Mouse (Mus musculus): ENCODE data around the gene Elmod3.

Gene Elmod3

DNA sequence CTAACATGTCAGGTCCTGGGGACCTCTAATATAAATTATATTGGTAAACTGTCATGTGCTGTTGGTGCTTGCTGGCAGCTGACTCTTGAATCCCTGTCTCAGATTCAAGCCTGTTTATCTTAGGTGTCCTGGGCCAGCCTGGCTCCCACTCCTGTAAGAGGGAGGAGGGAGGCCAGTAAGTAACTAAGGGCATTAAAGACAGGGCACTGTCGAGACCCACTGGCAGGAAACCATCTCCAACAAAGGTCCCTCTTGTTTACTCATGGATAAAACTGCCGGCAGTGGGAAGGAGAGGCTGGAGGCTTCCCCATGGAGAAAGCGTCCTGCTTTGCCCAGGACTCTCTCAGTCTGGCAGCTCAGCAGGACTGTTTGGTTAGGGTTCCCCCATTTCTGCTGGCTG, 26.4 kb downstream of the Elmod3 start:
- no peak for DNase-seq (ENCODE audit: extremely low spot score, low read depth, low spot score)

DNA sequence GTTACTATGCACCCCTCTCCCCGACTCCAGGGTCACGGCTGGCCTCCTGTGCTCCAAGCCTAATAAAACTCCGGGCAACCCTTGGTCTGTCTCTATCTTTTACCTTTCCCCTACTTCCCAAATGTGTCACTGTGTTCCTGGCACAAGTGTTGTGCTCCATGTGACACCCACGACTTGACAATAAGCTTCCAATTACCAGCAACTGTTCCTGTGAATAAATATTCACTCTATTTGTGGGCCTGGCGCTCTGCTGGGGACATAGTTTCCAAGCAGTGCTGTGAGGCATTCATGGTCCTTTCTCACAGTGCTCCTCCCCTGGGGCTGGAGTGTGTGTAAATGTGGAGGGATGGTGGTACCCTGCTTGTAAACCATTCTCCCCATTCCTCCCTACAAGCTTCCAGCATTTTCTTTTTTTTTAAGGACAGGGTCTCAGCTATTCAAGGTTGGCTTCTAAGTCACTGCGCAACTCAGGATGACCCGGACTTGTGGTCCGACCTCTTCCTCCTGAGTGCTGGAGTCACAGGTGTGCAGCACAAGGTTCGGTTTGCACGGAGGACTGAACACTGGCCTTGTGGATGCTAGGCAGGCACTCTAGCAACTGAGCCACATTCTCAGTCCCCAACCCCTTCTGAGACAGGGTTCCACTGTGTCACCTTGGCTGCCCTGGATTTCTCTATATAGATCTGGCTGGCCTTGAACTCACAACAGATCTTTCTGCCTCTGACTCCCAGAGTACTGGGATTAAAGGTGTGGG, 27.4 kb downstream of the Elmod3 start:
- DNase-seq (ENCODE audit: extremely low spot score, low read depth, low spot score) = no peak

DNA sequence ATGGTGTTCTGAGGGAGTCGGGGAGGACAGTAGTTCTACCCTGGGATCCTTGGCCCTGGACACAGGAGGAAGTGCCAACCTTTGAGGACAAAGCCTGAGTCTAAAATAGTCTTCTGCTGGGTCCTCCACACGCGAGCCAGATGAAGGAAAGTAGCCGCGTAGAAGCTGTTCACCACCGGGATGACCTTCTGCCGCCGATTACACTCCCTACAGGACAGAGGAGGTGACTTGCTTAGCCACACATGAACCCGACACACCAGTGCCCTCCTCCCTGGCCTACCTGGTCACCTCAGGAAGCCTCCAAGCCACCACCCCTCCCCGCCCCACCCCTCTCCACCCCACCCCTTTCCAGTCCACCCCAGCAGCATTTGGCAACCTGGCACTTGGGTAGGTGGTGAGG, 29.5 kb downstream of the Elmod3 start:
- no peak for DNase-seq (ENCODE audit: extremely low spot score, low read depth, low spot score)

DNA sequence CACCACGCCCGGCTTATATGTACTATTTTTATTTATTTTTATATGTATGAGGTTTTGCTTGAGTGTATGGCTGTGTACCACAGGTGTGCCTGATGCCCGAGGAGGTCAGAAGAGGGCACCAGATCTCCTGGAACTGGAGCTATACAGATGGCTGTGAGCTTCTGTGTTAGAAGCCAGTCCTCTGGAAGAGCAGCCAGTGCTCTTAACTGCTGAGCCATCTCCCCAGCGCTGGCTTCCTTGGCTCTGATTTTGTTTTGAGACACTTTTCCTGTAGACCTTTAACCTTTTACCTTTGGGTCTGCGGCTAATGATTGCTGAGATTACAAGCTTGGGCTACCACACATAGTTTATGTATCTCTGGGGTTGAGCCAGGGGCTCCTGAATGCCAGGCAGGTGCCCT, 30.7 kb downstream of the Elmod3 start:
- DNase-seq (ENCODE audit: extremely low spot score, low read depth, low spot score) = no peak

DNA sequence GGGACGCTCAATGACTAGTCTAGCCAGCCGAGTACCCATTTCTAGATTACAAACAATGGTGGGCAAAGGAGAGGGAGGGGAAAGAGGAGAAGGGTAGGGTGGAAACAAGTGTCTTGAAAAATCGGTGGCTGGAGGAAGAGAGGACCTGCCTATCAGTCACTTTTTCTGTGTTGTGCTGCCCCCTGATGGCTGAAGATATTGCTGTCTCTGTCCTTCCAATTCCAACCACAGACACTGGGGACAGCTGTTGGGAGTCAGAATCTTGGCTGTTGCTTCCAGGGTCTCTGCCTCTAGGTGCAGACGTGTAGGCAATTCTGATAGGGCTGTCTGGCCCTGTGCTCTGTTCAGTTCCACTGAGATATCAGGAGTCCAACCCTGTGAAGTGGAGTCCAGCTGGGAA, 32.2 kb downstream of the Elmod3 start:
- DNase-seq (ENCODE audit: extremely low spot score, low read depth, low spot score) = peak; percentile 63

DNA sequence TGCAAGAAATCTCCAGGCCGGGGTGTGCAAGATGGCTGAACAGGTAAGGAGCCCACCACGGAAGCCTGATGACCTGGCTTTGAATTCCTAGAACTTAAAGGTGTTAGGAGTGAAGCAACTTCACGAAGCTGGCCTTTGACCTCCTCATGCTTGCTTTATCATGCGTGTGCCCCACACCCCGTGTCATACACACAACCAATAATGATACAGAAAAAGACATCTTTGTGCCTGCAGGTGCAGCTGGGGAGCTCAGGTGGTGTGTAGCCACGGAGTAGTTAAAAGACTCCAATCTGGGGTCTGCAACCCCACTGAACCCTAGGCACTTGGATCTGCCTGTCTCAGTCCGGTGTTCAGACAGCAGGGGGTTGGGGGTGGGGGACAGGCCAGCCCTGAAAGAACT, 32.7 kb downstream of the Elmod3 start:
- no peak for DNase-seq (ENCODE audit: extremely low spot score, low read depth, low spot score)

DNA sequence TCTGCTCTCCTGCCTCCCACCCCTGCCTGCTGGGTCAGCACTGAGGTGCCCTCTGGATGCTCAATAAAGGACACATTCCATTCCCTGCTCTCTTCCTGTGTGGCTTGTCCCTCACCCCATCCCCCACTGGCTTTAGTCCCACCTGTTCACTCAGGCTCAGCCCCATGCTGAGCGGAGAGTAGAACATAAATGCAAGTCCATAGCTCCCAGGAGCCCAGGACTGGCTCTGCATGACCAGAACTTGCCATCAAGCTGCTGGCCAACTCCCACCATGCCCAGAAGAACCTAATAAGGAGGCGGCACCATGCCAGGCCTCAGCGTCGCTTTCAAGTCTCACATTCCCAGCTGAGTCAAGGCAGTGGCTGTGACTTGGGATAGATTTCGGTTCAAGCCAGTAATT, 35.3 kb downstream of the Elmod3 start:
- DNase-seq (ENCODE audit: extremely low spot score, low read depth, low spot score) = no peak

DNA sequence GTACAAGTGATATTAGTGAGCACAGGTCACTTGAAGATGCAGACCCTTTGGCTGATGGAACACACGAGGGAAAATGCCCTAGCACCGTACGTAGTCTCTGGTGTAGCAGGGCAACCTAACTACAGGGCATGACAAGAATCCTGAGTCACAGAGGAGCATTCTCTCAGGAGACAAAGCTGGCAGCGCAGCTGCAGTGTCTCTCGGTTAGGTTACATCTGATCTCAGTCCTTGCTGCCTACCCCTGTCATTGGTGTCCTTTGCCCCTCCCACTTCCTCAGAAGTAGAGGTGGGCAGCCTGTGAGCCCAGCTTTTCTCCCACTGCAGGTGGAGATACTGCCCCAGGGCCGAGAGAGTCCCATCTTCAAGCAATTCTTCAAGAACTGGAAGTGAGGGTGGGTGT, 35.7 kb downstream of the Elmod3 start:
- DNase-seq (ENCODE audit: extremely low spot score, low read depth, low spot score) = no peak

DNA sequence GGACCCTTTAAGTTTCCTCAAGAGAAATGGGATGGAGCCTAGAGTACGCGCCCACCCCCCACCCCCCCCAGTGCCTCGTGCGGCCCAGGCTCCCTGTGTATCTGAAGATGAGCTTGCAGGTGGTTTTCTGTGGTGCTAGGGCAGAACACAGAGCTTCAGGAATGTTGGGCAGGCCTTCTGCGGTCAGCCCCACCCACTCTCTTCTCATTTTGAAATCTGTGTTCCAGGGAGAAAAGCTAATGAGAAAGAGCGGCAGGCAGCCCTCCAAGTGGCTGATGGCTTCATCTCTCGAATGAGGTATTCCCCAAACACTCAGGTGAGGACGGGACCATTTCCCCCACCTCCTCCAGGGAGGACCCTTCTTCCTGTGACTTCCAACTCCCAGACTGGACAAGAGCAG, 37.4 kb downstream of the Elmod3 start:
- DNase-seq (ENCODE audit: extremely low spot score, low read depth, low spot score) = no peak

DNA sequence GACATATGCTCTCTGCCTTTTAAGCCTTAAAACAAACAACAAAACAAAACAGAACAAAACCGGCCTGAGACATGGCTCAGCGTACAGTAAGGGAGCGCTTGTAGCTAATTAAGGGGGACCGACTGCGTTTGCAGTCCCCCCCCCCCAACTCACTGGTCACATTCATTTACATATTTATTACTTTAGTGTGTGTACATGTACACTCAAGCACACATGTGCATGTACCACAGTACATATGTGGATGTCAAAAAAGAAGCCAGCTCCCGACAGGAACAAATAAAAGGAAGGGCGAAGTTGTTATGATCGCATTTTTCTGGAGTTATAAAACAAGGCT, 45.2 kb downstream of the Elmod3 start:
- no peak for DNase-seq (ENCODE audit: extremely low spot score, low read depth, low spot score)

DNA sequence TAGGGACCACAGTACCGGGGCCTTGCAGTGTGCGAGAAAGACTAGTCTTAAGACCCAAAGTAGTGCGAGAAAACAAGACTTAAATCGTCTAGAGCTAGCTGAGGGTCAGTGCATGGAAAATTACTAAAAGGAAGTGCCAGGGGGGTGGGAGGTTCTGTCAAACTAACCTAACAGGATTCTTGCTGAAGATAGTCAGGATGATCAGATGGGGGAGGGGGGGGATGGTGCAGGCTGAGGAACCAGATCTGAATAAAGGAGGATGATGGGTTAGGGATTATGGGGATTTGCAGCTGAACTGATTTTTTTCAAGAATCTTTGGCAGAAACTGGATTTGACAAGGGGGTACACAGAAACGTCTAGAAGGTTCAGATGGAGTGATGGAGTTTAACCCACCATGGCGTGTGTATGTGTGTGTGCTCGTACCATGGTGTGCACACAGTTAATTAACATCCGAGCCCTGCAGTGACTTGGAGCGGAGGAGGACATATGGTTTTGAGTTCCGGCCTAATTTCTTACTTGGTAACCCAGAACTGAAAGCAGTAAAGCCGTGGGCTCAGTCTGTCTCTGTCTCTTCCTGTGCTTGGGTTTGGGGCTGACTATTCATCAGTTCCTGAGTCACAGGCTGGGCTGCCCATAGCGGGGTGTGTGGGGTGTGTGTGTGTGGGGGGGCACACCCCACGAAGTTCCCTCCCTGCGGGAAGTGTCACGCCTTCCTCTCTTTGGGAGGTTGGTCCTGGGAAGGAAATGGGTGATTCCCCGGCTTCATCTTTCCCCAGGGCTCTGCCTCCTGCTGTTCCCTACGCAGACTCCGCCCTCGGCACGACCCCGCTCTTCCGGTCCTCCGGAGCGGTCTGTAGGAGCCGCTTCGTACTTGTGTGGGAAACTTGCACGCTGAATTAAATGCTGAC, 45.8 kb downstream of the Elmod3 start:
- DNase-seq (ENCODE audit: extremely low spot score, low read depth, low spot score) = peak; percentile 49

DNA sequence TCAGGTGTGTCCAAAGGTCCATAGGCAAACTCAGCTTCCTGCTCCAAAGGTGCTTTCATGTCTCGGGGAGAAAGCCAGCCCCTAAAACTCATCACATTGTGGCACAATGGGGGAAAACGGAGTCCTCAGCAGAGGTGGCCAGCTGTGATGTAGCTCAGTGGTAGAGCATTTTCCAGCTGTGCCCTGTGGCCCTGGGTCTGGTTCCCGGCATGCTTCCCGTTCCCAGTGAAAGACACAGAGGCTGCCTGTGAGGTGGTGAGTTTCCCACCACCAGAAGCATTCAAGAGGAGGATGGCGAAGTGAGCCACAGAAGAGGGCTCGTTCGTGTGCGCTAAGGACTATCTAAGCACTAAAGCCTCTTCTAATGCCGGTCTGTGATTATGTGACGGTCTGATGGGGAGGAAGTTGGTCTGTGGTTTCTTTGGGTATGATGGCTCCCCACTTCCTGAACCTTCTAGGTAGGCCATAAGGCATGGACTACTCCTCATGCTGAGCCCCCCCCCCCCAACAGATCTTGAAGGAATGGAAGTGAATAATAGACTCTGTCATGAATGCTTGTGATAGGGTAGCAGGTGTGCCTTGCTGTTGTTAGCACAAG, 47.6 kb downstream of the Elmod3 start:
- no peak for DNase-seq (ENCODE audit: extremely low spot score, low read depth, low spot score)

DNA sequence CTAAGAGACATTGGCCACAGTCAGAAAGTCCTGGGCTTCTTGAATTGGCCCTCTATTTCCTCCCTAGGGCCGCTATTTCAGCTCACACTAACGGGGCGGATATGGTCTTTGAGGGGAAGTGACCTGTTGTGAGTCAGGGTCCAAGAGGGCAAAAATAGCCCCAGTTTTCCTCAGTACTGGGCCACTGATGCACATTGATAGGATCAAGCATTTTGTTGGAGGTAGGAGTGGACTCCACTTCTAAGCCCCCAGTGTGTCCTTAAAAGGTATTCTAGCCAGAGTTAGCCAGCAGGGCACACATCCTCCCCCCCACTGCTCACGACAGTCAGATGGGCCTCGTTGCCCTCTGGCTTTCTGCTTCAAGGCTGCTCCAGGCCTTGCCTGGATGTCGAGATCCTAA, 48.2 kb downstream of the Elmod3 start:
- DNase-seq (ENCODE audit: extremely low spot score, low read depth, low spot score) = no peak

DNA sequence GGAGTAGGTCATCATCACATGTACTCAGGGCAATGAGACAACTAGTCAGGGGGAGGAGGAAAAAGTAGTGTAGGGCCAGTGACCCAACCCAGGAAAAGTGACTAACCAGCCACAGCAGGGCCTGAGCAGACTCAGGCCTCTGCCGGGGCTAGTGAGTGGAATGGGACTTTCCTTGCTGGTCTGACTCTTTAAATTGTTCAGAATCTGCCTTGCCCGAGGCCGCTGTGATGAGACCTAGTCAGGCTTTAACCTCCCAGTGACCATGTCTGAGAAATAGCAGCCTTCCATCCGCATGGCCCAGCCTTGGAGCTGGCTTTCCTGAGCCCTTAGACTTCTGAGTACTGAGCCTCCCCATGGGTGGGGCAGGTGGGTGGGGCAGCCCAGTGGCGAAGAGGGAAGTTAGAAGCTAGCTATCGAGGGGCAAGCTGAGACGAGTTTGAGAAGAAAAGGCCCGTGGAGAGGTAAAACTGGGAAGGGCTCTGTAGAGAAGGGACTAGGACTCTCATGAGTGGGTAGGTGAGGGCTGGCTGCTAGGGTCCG, 49.1 kb downstream of the Elmod3 start:
- no peak for DNase-seq (ENCODE audit: extremely low spot score, low read depth, low spot score)

DNA sequence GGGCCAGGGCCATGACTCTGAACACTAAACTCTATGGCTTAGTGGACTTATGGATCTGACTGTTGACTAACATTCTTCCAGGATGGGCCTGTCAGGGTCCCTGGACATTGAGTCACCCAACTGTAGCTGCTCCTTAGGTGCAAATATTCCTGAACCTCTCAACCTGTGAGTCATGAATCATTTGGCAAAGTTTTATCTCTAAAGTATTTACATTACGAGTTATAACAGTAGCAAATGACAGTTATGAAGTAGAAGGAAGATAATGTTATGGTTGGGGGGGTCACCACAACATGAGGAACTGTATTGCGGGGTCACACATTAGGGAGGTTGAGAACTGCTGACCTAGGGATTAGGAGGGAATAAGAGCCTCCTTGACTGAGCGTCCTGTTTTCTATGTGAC, 50.4 kb downstream of the Elmod3 start:
- DNase-seq (ENCODE audit: extremely low spot score, low read depth, low spot score) = no peak

DNA sequence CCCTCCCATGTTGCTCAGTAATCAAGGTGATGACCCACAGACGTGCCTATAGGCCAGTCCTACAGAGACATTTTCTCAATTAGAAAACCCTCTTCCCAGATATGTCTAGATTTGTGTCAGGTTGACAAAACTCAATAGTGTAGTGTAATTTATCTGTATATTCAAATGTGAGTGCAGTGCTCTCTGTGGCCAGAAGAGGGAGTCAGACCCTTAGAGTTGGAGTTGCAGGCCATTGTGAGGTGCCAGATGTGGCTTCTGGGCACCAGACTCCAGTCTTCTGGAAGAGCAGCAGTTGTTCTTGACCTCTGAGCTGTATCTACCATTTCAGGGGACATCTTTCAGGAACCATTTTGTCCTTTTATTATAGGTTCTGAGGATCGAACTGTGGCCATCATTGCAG, 51.1 kb downstream of the Elmod3 start:
- DNase-seq (ENCODE audit: extremely low spot score, low read depth, low spot score) = no peak

DNA sequence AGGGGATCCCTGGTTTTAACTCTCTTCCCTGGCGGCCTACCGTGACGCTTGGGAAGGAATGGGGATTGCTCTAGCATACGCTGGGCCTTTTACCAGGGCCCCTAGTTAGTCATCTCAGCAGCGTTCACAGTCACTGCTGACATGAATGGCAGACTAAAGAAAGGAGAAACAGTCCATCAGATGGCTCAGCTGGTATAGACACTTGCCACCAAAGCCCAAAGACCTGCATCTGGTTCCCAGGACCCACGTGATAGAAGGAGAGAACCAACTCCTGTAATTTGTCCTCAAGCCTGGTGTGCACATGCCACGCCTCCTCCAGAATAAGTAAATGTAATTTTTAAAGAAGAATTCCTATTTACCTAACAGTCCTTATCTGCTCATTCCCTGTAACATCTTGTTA, 52.8 kb downstream of the Elmod3 start:
- DNase-seq (ENCODE audit: extremely low spot score, low read depth, low spot score) = no peak

DNA sequence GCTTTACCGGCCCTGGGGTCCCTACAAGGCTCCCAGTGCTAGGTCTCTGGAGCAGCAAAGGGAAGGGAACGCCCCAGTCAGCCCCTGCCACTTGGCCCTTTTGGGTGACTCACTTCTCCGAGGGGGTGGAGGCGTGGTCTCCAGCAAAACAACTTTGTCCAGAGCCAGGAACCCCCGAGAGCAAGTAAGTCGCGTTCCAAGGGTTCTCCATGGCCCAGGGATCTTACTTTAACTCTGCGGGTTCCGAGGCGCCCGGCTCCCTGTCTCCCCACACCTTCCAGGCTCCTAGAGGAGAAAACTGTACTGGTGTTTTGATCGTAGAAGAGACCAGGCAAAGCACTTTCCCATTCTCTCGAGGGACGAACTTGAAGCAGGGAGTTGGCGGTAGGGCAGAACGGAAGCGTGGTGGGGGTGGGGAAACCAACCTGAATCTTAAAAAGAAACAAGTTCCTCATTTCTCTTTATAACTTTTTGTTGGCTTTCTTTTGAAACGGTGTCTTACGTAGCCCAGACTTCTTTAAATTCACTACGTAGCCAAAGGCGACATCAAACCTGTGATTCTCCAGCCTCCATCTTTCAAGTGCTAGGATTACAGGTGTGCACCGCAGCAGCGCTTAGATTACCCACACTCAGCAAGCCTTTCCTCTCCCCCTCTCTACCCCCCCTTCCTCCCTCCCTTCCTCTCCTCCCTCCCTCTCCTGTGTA, 53.8 kb downstream of the Elmod3 start, which contains the start of gene Capg:
Capg (plus strand) TSS at position 109 of the 705 bp plus-strand sequence.
- no peak for DNase-seq (ENCODE audit: extremely low spot score, low read depth, low spot score)

DNA sequence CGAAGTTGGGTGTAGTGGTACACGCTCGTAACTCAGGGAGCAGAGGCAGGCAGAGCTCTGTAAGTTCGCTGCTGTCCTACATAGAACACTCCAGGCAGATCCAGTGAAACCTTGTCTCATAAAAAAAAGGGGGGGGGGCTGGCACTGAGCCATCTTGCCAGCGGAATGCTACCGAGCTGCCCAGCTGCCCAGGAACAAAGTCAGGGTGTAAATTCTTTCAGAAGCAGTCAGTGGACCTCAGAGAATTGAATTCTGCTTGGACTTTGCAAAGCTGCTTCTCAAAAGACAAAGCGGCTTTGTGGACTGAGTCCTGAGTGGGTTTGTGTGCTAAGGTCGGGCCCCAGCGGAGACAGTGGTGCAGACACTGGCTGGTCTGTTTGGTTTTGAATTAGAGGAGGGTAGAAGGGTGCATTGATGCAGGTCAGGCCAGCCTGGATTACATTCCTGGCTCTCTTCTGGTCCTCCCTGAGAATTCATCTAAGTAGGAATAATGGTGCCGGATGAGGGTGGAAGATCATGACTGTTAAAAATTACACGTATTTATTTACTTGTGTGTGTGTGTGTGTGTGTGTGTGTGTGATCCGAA, 54.9 kb downstream of the Elmod3 start:
- no peak for DNase-seq (ENCODE audit: extremely low spot score, low read depth, low spot score)

DNA sequence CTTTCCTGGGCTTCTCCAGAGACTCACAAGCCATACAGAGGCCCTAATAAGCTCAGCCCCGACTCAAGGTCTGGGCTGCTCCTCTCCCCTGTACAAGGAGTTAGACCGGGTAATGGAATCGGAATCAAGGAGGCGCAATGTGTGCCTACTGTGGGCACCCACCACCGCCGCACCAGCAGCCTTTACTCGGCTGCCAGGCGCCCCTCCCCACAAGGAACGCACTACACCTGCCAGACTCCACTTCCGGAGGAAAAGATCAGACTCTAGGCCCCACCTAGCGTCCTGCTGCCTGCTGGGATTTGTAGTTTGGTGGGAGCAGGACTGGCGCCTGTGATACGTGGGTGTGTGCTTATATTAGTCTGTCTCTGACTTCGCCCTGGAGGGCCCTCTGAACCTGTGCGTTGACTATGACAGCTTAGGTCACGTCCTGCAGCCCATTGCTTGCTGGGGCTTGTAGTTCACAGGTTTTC, 59.6 kb downstream of the Elmod3 start:
- peak; percentile 20 for DNase-seq (ENCODE audit: extremely low spot score, low read depth, low spot score)

Data from hindlimb bud, embryonic 11.5 days (tissue).